Mouse (Mus musculus) MEL (cell line): ENCODE results near the gene Pygo2.

Experiments
- CHD1 ChIP-seq: IDR thresholded peaks from 2 replicates; pipeline ENCODE4 v1.6.1; 2012; ENCODE audit warnings: low read depth, mild to moderate bottlenecking, inconsistent platforms, low read length, improper control_type of control experiment
- CTCF ChIP-seq, 3 experiments: IDR thresholded peaks in 2 of 3; conservative IDR thresholded peaks in 1 of 3; 2 replicates each; pipeline ENCODE4 v1.5.1; 2011 to 2012; ENCODE audit warnings: low read length in 3 of 3, low read depth in 2 of 3, mild to moderate bottlenecking in 2 of 3, improper control_type of control experiment in 1 of 3, inconsistent platforms in 1 of 3, mixed read lengths in 1 of 3, moderate library complexity in 1 of 3; ENCODE audit not compliant: control insufficient read depth in 1 of 3, insufficient read depth in 1 of 3, poor library complexity in 1 of 3, severe bottlenecking in 1 of 3
- GATA1 ChIP-seq: IDR thresholded peaks from 2 replicates; pipeline ENCODE4 v1.6.1; 2011; ENCODE audit warnings: low read depth, low read length, improper control_type of control experiment
- HCFC1 ChIP-seq: IDR thresholded peaks from 2 replicates; pipeline ENCODE4 v1.6.1; 2012; ENCODE audit warnings: low read depth, mild to moderate bottlenecking, inconsistent platforms, low read length, improper control_type of control experiment, moderate library complexity
- POLR2A ChIP-seq, 2 experiments: IDR thresholded peaks; 2 replicates each; pipeline ENCODE4 v1.6.1; 2011 to 2012; ENCODE audit warnings: low read length in 2 of 2, mild to moderate bottlenecking in 2 of 2, control low read depth in 1 of 2, improper control_type of control experiment in 1 of 2, low read depth in 1 of 2, moderate library complexity in 1 of 2; ENCODE audit not compliant: control insufficient read depth in 1 of 2, insufficient read depth in 1 of 2, poor library complexity in 1 of 2
- RAD21 ChIP-seq: IDR thresholded peaks from 2 replicates; pipeline ENCODE4 v1.6.1; 2011; ENCODE audit warnings: mild to moderate bottlenecking, low read depth, low read length, improper control_type of control experiment
- SIN3A ChIP-seq: IDR thresholded peaks from 2 replicates; pipeline ENCODE4 v1.6.1; 2012; ENCODE audit warnings: low read length, improper control_type of control experiment, inconsistent platforms
- SMC3 ChIP-seq: IDR thresholded peaks from 2 replicates; pipeline ENCODE4 v1.6.1; 2011; ENCODE audit warnings: low read depth, low read length, improper control_type of control experiment

DNA sequence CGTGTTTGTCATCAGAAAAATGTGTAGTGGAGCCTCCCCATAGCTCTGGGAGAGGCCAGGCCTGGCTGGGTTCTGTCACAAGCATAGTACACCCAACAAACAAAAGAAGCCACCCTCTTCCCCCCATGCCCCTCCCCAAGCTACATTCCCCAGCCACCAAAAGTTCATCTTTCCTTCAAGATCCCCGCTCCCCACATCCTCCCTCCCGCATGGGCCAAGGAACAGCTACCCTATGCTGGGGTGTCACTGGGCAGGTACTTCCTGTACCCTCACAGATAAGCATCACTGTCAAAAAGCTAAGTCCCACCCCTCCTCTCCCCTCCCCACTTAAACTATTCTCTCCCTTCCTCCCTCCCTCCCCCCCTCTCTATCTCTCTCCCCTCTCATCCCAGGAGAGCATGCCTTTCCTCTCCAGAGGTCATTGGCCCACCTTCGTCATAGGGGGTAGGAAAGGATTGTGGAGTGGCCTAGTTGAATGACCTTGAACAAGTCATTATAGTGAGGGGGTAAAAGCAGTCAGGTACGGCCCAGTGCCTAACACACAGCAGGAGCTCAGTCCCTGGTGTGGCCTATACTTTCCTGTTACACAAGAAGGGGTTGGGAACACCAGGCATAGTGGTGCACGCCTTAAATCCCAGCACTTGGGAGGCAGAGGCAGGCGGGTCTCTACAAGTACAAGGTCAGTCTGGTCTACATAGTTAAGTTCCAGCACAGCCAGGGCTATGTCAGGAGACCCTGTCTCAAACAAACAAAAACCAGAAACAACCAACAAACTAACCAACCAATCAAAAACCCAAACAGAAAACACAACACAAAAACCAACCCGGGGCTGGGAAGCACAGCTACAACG, 47.8 kb upstream of the Pygo2 start:
- TF ChIP-seq CTCF (IDR thresholded peaks at IDR 0.05 in 2 of 3, conservative IDR thresholded peaks at IDR 0.05 in 1 of 3; ENCODE audit: control insufficient read depth in 1 of 3, insufficient read depth in 1 of 3, low read depth in 2 of 3, low read length in 3 of 3, poor library complexity in 1 of 3, severe bottlenecking in 1 of 3) (no peak), GATA1 (no peak), POLR2A (IDR thresholded peaks at IDR 0.05; ENCODE audit: control insufficient read depth in 1 of 2, insufficient read depth in 1 of 2, low read depth in 1 of 2, low read length in 2 of 2, poor library complexity in 1 of 2) (no peak), CHD1 (no peak), RAD21 (no peak), SIN3A (no peak), SMC3 (no peak), HCFC1 (no peak)
